13 mouse cellular contexts compared by ENCODE assay signal in genomic region chr13:45274261-45274884, GRCm38 (mm10).
DNase-seq lines count a peak whose midpoint lies in the region; ATAC-seq and TF ChIP-seq lines count a peak whose summit lies in the region.
"Had no signal": no experiment of that assay in that cellular context is flagged by ENCODE, and none has a peak within 500 bp of the region (broad histone marks: within the 10 kb centered on the region; RNA-seq: fewer than 3 reads in every experiment).

No protein-coding gene starts in this region.

- no peaks in the 10 kb centered on the region for H3K9me3 ChIP-seq in liver, postnatal 0 days (ENCODE audit: low read length)
- no peaks in the 10 kb centered on the region for H3K9me3 ChIP-seq in liver, embryonic 11.5 days (ENCODE audit: control insufficient read depth, low read length)
- no peaks in the 10 kb centered on the region for H3K9me3 ChIP-seq in heart, embryonic 13.5 days
- H3K9me3 ChIP-seq in forebrain, embryonic 14.5 days (replicated peaks; ENCODE audit: control insufficient read depth, low read length): no peaks in the 10 kb centered on the region
- no peaks in the 10 kb centered on the region for H3K9me3 ChIP-seq in forebrain, embryonic 15.5 days
- H3K9me3 ChIP-seq: limb, embryonic 12.5 days had no signal

- no peak overlapping the region for H3K27ac ChIP-seq in liver, postnatal 0 days (ENCODE audit: low read depth)
- no peak overlapping the region for H3K27ac ChIP-seq in liver, embryonic 11.5 days (ENCODE audit: low read depth, low read length)
- peak overlapping the region; percentile 66 for H3K27ac ChIP-seq in heart, embryonic 13.5 days (replicated peaks)
- H3K27ac ChIP-seq in forebrain, embryonic 14.5 days (ENCODE audit: low read depth, low read length): no peak overlapping the region
- no peak overlapping the region for H3K27ac ChIP-seq in forebrain, embryonic 15.5 days (replicated peaks)
- H3K27ac ChIP-seq: limb, embryonic 12.5 days had no signal

- H3K4me2 ChIP-seq in liver, postnatal 0 days (ENCODE audit: low read depth, low read length): no peak overlapping the region
- H3K4me2 ChIP-seq in liver, embryonic 11.5 days: no peak overlapping the region
- peak overlapping the region; percentile 26; the same call in 1 of the 2 replicates for H3K4me2 ChIP-seq in heart, embryonic 13.5 days
- H3K4me2 ChIP-seq in forebrain, embryonic 14.5 days (ENCODE audit: low read length): no peak overlapping the region
- no peak overlapping the region for H3K4me2 ChIP-seq in forebrain, embryonic 15.5 days (replicated peaks)
- H3K4me2 ChIP-seq: limb, embryonic 12.5 days had no signal

- no peak for TF ChIP-seq CTCF in liver, postnatal 0 days (IDR thresholded peaks at IDR 0.05; ENCODE audit: low read depth)

- DNase-seq in liver, postnatal 0 days: no peak
- DNase-seq in liver, embryonic 11.5 days (ENCODE audit: low spot score): no peak
- peak; percentile 65 to 78 for DNase-seq in kidney, adult 8-10 months
- peak; percentile 24 for DNase-seq in lung, postnatal 14 days
- DNase-seq in forebrain, embryonic 14.5 days (ENCODE audit: low spot score): no peak
- DNase-seq in cerebellum, postnatal 4 days (ENCODE audit: low spot score in 2 of 2): no peak
- DNase-seq: cerebellum, postnatal 10 days had no signal

- no peaks in the 10 kb centered on the region for H3K36me3 ChIP-seq in liver, postnatal 0 days (replicated peaks; ENCODE audit: insufficient read depth, low read length)
- H3K36me3 ChIP-seq in liver, embryonic 11.5 days (ENCODE audit: control insufficient read depth, insufficient read depth, low read length): no peaks in the 10 kb centered on the region
- no peaks in the 10 kb centered on the region for H3K36me3 ChIP-seq in heart, embryonic 13.5 days
- H3K36me3 ChIP-seq in forebrain, embryonic 14.5 days (ENCODE audit: control insufficient read depth, insufficient read depth, low read length): no peaks in the 10 kb centered on the region
- H3K36me3 ChIP-seq in forebrain, embryonic 15.5 days: no peaks in the 10 kb centered on the region
- H3K36me3 ChIP-seq: limb, embryonic 12.5 days had no signal

- H3K4me1 ChIP-seq in liver, postnatal 0 days (ENCODE audit: insufficient read depth): no peaks in the 10 kb centered on the region
- H3K4me1 ChIP-seq in liver, embryonic 11.5 days (replicated peaks; ENCODE audit: control insufficient read depth, insufficient read depth, low read length): no peaks in the 10 kb centered on the region
- peaks cover 16% of the 10 kb centered on the region for H3K4me1 ChIP-seq in heart, embryonic 13.5 days
- no peaks in the 10 kb centered on the region for H3K4me1 ChIP-seq in forebrain, embryonic 14.5 days (ENCODE audit: control insufficient read depth, insufficient read depth, low read length)
- no peaks in the 10 kb centered on the region for H3K4me1 ChIP-seq in forebrain, embryonic 15.5 days
- H3K4me1 ChIP-seq: limb, embryonic 12.5 days had no signal

- 40% methylated on average over 8 of the region's 8 CpGs for WGBS in liver, postnatal 0 days (ENCODE audit: insufficient replicate concordance)
- WGBS in liver, embryonic 11.5 days: 53% methylated on average over 8 of the region's 8 CpGs
- WGBS in heart, embryonic 13.5 days: 32% methylated on average over 8 of the region's 8 CpGs
- WGBS in forebrain, embryonic 14.5 days: 88% methylated on average over 8 of the region's 8 CpGs
- 87% methylated on average over 8 of the region's 8 CpGs for WGBS in forebrain, embryonic 15.5 days

- no peak overlapping the region for H3K4me3 ChIP-seq in liver, postnatal 0 days (ENCODE audit: low read depth, low read length)
- H3K4me3 ChIP-seq in liver, embryonic 11.5 days (ENCODE audit: low read depth, low read length): no peak overlapping the region
- H3K4me3 ChIP-seq in heart, embryonic 13.5 days: no peak overlapping the region
- H3K4me3 ChIP-seq in forebrain, embryonic 14.5 days (ENCODE audit: low read depth, low read length): no peak overlapping the region
- no peak overlapping the region for H3K4me3 ChIP-seq in forebrain, embryonic 15.5 days
- H3K4me3 ChIP-seq: limb, embryonic 12.5 days had no signal

- peaks cover 65% of the 10 kb centered on the region for H3K27me3 ChIP-seq in liver, postnatal 0 days (ENCODE audit: insufficient read depth, low read length)
- peaks cover 69% of the 10 kb centered on the region for H3K27me3 ChIP-seq in liver, embryonic 11.5 days (replicated peaks; ENCODE audit: control insufficient read depth, insufficient read depth, low read length)
- H3K27me3 ChIP-seq in heart, embryonic 13.5 days (replicated peaks): no peaks in the 10 kb centered on the region
- no peaks in the 10 kb centered on the region for H3K27me3 ChIP-seq in forebrain, embryonic 14.5 days (replicated peaks; ENCODE audit: control insufficient read depth, insufficient read depth, low read length)
- no peaks in the 10 kb centered on the region for H3K27me3 ChIP-seq in forebrain, embryonic 15.5 days
- H3K27me3 ChIP-seq: limb, embryonic 12.5 days; Patski had no signal

- peak; percentile 35; the same call in 1 of the 2 replicates for ATAC-seq in liver, postnatal 0 days
- no peak for ATAC-seq in liver, embryonic 11.5 days (replicated peaks; ENCODE audit: low FRiP score)
- no peak; the same call in 1 of the 2 replicates for ATAC-seq in heart, embryonic 13.5 days (ENCODE audit: extremely low read depth, insufficient number of reproducible peaks, low FRiP score, low TSS enrichment)
- ATAC-seq in forebrain, embryonic 14.5 days: no peak
- no peak for ATAC-seq in forebrain, embryonic 15.5 days (replicated peaks)
- ATAC-seq: CD4-positive, CD25-positive, alpha-beta regulatory T cell, adult 4 months; inflammation-experienced regulatory T-cells, adult 6 months; Patski had no signal

- H3K9ac ChIP-seq in liver, postnatal 0 days (replicated peaks): no peak overlapping the region
- no peak overlapping the region for H3K9ac ChIP-seq in liver, embryonic 11.5 days (ENCODE audit: low read depth, low read length)
- H3K9ac ChIP-seq in heart, embryonic 13.5 days: no peak overlapping the region
- no peak overlapping the region for H3K9ac ChIP-seq in forebrain, embryonic 14.5 days (ENCODE audit: low read length)
- H3K9ac ChIP-seq in forebrain, embryonic 15.5 days (replicated peaks): no peak overlapping the region
- H3K9ac ChIP-seq: limb, embryonic 12.5 days had no signal

- no peak for TF ChIP-seq EP300 in liver, postnatal 0 days (IDR thresholded peaks at IDR 0.05; ENCODE audit: low read depth)

Comparison
In these comparisons a context has a peak if more than half of its experiments do, and no peak if none do; other contexts are left out.
1. DNase-seq: peak in kidney, adult 8-10 months (2 of 2) and lung, postnatal 14 days (single experiment); none in liver, postnatal 0 days (single experiment), liver, embryonic 11.5 days (single experiment), forebrain, embryonic 14.5 days (single experiment) and cerebellum, postnatal 4 days (0 of 2).